Mouse (Mus musculus): ENCODE measurements around the gene Gm11232.

Gene Gm11232

DNA sequence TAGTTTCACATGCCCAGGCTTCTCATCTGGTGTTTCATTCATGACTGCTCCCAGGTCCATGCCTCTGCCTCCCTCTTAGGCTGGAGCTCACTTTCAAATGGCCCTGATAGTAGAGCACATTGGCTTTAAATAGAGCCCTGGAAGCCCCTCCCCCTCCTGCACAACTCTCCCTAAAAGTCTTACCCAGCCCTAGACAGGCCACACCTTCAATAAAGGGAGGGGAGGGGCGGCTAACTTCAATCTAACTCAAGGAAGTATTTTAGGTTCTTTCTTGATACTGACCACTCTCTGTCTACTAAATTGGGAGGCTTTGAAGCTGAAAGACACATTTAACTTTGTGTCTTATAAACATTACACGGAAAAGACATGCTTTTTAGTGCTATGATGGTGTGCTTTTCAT is at the start of gene Gm11232:
Gene Gm11232, minus strand, starts transcription at position 101 of the 400 bp plus-strand sequence.
- no peak for DNase-seq (ENCODE audit: low spot score)

DNA sequence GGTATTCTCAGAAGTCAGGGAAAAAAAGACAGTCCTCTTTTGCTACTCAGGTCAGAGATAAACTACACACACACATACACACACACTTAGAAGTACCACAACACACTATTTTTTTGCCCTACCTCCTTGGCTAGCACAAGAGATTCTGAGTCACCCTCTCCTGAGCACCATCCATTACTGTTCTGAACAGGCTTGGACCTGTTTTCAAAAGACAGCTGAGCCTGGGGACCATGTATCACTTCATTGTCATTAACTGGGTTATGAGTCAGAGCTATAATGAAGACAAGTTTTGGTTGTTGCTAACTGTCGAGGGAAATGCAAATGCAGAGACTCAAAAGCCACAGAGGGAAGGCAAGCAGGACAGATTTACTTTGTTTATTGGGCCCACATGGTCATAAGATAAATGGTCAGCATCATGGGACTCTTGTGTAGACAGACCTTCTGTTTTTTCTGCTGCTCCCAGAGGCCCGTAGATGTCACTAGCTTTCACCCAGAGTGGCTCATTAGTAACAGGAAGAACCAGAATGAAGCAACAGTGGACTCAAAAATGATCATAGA is 48.3 kb upstream of the Gm11232 start:
- DNase-seq (ENCODE audit: low spot score) = no peak

DNA sequence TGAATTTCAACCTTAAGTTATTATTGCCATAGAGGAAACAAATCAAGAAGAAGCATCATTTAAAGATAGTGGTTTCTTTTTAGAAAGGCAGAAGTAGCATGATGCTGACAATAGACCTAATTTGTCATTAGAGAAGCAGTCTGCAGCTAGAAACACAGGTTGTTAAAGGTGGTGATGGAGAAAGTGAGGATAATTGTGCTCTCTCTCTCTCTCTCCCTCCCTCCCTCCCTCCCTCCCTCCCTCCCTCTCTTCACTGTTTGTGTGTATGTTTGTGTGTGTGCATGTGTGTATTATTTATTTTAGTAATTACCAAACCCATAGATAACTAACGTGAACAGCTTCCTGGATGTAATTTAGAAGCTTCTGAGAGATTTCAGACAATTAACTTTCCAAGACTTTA is 7.8 kb upstream of the Gm11232 start:
- no peak for DNase-seq (ENCODE audit: low spot score)

DNA sequence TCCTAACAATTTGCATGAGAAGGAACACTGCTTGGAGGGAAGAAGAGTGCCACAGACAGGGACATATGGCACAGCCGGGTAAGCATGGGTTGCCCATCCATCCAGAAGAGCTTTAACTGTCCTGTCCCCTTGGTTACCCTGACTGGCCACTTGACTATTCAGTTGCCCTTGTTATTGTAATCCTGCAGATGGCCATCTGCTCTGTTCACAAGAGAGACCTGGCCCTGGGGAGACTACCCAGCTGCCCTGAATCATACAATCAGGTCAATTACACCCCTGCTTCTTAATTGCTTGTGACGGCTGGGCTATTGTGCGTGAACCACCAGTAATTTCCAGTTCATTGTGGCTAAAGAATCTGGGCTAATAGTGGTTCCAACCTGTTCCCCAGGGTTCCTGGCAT is 7.3 kb upstream of the Gm11232 start:
- no peak for DNase-seq (ENCODE audit: low spot score)

DNA sequence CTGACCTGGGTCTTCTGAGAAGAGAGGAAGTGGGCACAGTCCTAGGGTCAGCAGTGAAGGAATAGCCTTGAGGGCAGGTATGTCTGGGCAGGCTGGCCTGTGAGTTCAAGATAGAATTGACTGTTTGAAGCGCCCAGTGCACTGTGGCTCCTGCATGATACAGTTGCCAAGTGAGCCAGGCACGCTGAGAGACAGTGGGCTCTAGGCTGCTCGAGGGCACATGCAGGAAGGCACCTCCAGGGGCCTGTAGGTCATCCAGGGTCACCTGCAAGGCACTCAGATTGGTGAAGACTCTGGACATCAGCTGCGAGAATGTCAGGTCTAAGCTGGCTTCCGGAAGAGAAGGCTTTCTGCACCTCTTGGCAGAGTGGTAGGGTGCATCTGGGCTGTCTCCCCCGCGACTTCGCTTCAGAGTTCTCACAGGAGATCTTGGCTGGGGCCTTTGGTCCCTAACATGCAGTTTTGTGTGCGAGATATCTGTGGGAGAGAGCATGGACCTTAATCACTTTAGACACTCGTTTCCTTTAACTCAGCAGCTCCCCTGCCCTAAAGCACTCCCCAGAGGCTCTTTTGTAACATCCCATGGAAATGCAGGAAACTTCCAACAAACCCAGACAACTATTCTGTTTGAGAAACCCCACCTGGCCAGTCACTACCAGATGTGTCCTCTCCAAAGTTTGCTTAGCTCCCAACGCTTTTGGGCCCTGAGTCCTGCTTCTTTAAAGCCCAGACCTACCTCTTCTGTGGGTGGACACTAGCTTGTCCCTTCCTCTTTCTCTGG is 1.1 kb downstream of the Gm11232 start:
- DNase-seq (ENCODE audit: low spot score) = no peak

DNA sequence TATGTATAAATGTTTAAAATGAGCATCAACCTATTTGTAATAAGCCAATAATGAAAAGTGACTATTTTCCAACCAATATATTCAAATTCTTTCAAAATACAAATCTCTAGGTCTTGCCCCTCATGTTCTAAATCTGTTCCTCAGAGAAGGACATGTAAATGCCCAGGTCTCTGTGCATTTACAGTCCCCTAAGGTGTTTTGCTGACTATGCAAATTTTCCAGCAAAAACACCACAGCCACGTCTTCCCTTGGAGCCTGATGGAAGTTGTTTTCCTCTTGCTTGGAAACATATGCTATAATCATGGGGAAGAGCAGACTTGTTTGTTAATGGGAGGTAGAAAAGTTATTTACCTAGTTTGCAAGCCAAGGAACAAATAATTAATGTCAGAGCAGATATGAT is 12.0 kb downstream of the Gm11232 start:
- DNase-seq (ENCODE audit: low spot score) = no peak

DNA sequence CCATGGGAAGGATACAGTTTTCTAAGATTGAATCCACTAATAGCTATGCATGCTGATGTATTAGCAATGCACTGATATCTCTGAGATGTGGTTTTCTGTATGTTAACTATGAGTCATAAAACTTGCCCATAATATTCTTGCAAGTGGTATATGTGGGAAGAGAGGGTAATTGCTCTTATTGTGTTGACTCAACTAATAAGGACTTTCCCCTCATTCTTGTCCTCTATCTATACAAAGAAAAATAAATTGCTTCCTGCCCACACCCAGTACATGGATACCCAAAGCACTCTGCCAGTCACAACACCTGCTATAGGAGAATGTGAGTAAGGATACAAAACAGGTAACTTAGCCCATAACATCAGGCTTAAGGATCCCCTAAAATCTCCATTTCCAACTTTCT is 21.2 kb downstream of the Gm11232 start:
- DNase-seq (ENCODE audit: low spot score) = no peak

DNA sequence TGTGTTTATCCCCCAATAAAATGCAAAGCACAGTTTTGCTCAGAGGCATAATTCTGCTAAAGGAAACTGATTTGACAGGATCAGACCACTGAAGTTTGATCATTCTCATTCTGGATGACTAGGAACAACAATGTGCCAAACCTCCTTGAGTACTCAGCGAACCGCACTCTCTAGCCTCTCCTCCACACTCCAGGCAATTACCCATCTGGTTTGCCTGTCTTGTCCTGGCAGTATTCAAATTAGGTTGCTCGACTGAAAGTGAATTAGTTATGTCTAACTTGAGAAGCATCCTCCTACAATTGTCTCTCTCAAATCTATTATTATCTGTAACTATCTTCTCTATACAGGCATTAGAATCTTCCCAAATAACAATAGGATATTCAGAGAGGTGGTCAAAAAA is 22.5 kb downstream of the Gm11232 start:
- no peak for DNase-seq (ENCODE audit: low spot score)

DNA sequence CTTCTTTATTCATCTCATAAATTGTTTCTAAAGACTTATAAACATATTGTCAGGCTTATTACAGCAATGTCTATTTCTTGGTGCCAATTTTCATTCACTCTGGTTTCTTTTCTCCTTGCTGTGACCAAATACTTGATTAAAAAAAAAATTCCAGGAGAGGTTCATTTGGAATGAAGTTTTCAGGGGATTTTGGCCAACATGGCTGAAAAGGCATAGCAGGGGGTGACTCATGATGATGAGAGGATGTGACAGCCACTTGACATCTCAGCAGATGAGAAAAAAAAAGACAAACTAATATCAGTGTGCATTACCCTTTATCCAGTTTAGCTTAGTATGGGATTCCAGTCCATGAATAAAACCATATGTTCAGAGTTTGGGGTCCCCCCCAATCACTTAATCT is 28.4 kb downstream of the Gm11232 start:
- DNase-seq (ENCODE audit: low spot score) = no peak

DNA sequence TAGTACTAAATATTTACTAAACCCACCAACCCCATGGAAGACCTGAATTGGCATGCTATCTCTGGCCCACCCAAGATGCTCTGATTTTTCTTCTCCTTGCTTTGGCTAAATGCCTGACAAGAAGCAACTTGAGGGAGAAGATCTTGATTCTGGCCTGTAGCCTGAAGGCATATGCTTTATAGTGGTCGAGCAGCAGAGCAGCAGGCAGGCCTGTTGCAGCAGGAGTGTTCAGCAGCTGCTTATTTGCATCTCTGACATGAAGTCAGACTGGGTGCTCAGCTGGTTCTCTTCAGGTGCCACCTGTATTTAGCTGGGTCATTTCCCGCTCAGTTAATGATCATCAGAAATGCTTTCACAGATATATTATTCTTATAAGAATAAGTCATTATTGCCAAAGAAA is 30.2 kb downstream of the Gm11232 start:
- no peak for DNase-seq (ENCODE audit: low spot score)

DNA sequence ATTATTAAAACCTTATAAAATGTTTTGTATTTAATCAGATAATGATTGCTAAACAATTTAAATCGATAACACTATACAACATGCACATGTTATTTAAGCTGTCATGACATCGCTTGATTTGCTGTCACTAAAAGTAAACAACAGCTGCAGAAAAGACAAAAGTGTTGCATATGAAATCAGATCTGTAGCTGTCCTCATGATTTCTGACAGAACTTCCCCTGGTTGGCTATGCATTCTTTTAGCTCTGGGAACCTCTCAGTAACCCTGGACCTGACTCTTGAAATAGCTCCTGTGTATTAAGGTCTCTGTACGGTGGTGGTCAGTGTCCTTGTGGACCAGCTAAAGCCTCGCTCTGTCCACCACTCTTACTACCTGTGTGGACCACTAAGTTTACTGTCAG is 30.7 kb downstream of the Gm11232 start:
- no peak for DNase-seq (ENCODE audit: low spot score)

DNA sequence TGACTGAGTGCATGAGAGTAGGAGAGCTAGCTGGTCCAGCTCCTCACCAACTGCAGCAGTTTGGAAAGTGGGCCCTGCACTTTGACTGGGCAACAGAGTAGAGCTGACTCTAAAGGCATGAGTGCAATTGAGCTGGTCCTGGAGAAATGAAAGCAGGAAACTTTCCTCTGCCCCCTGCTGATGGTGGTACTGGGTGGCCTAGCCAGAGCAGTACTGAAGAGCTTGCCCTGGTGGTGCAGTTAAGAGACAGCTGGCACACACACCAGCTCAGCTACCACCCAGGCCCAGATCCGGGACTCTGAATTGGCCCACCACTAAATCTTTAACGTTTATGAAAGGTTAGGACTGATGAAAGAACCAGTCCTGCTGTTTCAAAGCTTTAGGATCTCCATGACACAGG is 31.9 kb downstream of the Gm11232 start:
- DNase-seq (ENCODE audit: low spot score) = no peak
